Mouse (Mus musculus) urinary bladder, postnatal 14 days (tissue): ENCODE measurements around the gene Rrp9.

Source experiments
- DNase-seq: peaks from one replicate; pipeline ENCODE4 v3.0.0; 2021; ENCODE audit warnings: low spot score

Rrp9 gene

DNA sequence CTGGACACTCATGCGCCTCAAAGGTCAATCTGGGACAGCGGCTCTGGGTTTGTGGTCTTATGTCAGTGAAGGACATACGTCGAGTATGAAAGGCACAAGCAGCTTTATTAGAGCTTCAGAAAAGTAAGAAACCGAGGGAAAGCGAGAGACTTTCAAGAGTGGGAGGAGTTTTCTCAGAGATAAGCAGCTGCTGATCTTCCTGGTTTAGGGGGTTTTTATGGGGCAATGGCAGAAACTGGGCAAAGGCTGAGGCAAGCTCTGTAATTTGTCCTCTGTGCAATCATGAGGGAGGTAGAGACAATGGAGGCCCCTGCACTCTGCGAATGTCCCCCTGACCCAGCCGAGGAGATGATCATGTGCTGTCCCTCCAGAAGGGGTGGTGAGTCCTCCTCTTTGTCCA is 44.1 kb downstream of the Rrp9 start:
- DNase-seq: no peak

DNA sequence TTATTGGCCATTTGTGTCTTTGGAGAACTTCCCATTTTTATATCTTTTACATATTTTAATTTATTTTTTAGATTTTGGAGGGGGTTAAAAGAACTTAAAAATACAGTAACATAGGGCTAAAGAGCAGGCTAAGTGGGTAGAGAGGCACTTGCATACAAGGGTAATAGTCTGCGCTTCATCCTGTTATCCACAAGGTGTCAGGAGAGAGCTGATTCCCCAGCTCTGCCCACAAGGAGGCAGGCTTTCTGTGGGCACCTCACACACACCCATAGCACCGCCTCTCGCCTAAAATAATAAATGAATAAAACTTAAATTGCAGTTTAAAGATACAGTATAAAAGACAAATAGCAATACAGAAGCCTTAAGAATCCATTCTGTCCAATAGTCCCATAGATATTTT is 56.1 kb downstream of the Rrp9 start:
- DNase-seq: no peak

DNA sequence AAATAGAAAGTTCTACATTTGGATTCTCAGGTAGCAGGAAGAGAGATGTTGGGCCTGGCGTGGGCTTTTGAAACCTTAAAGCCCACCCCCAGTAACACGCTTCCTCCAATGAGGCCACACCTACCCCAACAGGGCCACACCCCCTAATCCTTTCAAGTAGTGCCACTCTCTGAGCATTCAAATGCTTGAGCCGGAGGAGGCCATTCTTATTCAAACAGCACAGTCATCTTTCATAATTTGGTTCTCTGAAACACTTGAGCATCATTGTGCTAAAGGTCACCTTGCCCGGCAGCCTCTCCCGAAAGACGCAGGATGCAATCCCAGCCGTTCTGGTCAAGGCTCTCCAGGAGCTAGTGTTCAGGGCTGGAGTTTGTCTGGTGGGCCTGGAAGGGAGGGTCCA is 58.5 kb downstream of the Rrp9 start:
- DNase-seq: no peak

DNA sequence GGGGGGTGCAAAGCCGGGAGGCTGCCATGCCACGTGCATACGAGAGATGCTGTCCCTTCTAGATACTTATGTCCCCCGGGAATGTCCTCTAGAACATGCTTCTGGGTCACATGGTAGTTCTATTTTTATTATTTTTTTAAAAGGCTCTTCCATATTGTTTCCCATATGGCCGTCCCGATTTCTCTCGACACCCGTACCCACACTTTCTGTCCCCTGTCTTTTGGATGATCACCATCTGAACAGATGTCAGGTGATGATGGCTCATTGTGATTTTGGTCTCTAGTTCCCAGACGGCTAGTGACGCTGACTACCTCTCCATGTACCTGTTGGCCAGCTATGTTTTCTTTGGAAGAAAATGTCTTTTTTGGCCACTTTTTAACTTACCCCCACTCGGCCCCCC is 59.2 kb downstream of the Rrp9 start:
- no peak for DNase-seq
